Mouse (Mus musculus) urinary bladder, adult 2 months (tissue): ENCODE data around the gene Gm13757. TPM values are rescaled to one million over a fixed set of nuclear protein-coding genes. Genes with fewer than 3 reads are reported as not detected.
"Not testable (repeated sequence)": the region's sequence is repeated elsewhere in the genome, so short reads cannot be mapped to it uniquely, and the experiment has no call there.

Source experiments
- DNase-seq: peaks from one replicate; pipeline ENCODE4 v3.0.0; 2022; ENCODE audit warnings: low spot score
- polyA plus RNA-seq: library from polyadenylated mRNA; depleted of rRNA; stranded (reverse); fragments of >200 nt; gene quantifications from 2 replicates; pipeline ENCODE4 v1.2.3, GENCODE M21; 2012; rRNA removed

Gene Gm13757
- polyA plus RNA-seq: not detected in 2 replicates

- DNase-seq: no peak
Observed at GRCm38 (mm10) chr2:88449031-88449430, at the start of gene Gm13757. Gene Gm13757 (minus strand): TSS chr2:88449131.

GRCm38 (mm10) chr2:88493020-88493419 lies 44.1 kb upstream of the Gm13757 start, which contains the start of gene Olfr1185-ps1:
Gene Olfr1185-ps1 (plus strand): TSS chr2:88493320.
- DNase-seq: no peak

DNA sequence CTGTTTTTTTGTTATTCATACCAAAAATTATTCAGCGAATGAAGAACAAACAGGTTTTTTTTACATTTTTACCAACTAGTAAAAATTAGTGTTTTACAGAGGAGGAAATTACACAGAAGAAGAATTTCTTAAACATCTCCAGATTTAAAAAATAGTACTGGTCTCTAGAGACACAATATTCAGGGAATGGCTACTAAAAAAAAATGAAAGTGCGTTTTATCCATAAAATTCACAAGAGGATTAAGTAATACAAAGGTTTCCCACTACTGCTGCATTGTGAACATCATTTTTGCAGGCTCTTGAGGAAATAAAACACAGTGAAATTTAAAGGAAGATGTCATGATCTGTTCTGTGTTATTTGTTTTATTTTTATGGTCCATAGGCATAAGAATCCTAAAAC lies 34.4 kb upstream of the Gm13757 start, which contains the start of gene Olfr1184:
Gene Olfr1184 (plus strand): TSS at position 301 of the 400 bp plus-strand sequence.
- no peak for DNase-seq

DNA sequence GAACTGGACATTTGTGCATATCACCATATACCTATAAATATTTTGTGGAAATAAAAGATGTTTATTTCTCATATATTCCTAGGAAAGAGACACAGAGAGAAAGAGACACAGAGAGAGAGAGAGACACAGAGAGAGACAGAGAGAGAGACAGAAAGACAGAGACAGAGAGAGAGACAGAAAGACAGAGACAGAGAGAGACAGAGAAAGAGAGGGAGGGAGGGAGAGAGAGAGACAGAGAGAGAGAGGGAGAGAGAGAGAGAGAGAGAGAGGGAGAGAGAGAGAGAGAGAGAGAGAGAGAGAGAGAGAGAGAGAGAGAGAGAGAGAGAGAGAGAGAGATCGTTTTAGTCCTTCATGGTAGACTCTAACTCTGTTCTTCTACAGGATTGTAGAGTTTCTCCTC lies 5.6 kb upstream of the Gm13757 start, which contains the start of gene Olfr1183:
Gene Olfr1183 (plus strand): TSS at position 301 of the 400 bp plus-strand sequence.
- not testable (repeated sequence) for DNase-seq

GRCm38 (mm10) chr2:88426071-88426470 lies 22.9 kb downstream of the Gm13757 start, which contains the start of gene Olfr1181:
Gene Olfr1181 (minus strand): TSS chr2:88426171.
- no peak for DNase-seq

- no peak for DNase-seq
Observed at GRCm38 (mm10) chr2:88419051-88419450, 29.9 kb downstream of the Gm13757 start, which contains the start of gene Olfr1180. Gene Olfr1180 (minus strand): TSS chr2:88419151.

- DNase-seq: no peak
Observed at GRCm38 (mm10) chr2:88406353-88406752, 42.6 kb downstream of the Gm13757 start, which contains the start of gene Olfr1179. Gene Olfr1179 (minus strand): TSS chr2:88406453.

Other genes starting within 250 kb of the Gm13757 start
- gene Olfr1170, start 220.8 kb downstream of the Gm13757 start, polyA plus RNA-seq: not detected in 2 replicates
- not detected in 2 replicates for gene Olfr1173, start 169.3 kb downstream of the Gm13757 start, polyA plus RNA-seq
- not detected in 2 replicates for gene Olfr1174-ps, start 134.0 kb downstream of the Gm13757 start, polyA plus RNA-seq
- gene Olfr1175-ps, start 121.9 kb downstream of the Gm13757 start, polyA plus RNA-seq: not detected in 2 replicates
- not detected in 2 replicates for gene Olfr1176, start 112.4 kb downstream of the Gm13757 start, polyA plus RNA-seq
- gene Olfr1177-ps, start 102.6 kb downstream of the Gm13757 start, polyA plus RNA-seq: not detected in 2 replicates
- gene Olfr1178, start 62.1 kb downstream of the Gm13757 start, polyA plus RNA-seq: not detected in 2 replicates
- not detected in 2 replicates for gene Olfr1179, start 42.7 kb downstream of the Gm13757 start, polyA plus RNA-seq
- gene Olfr1180, start 30.0 kb downstream of the Gm13757 start, polyA plus RNA-seq: not detected in 2 replicates
- gene Olfr1181, start 23.0 kb downstream of the Gm13757 start, polyA plus RNA-seq: not detected in 2 replicates
- gene Olfr1183, start 5.7 kb upstream of the Gm13757 start, polyA plus RNA-seq: not detected in 2 replicates
- gene Olfr1184, start 34.5 kb upstream of the Gm13757 start, polyA plus RNA-seq: not detected in 2 replicates
- gene Olfr1185-ps1, start 44.2 kb upstream of the Gm13757 start, polyA plus RNA-seq: not detected in 2 replicates
- not detected in 2 replicates for gene Olfr1186, start 69.4 kb upstream of the Gm13757 start, polyA plus RNA-seq
- not detected in 2 replicates for gene Olfr1188, start 107.8 kb upstream of the Gm13757 start, polyA plus RNA-seq
- gene Olfr1189, start 137.3 kb upstream of the Gm13757 start, polyA plus RNA-seq: not detected in 2 replicates
- not detected in 2 replicates for gene Olfr1191-ps1, start 191.4 kb upstream of the Gm13757 start, polyA plus RNA-seq
- not detected in 2 replicates for gene Olfr1192-ps1, start 199.4 kb upstream of the Gm13757 start, polyA plus RNA-seq
- gene Olfr1193, start 226.5 kb upstream of the Gm13757 start, polyA plus RNA-seq: not detected in 2 replicates
- not detected in 2 replicates for gene Olfr1195, start 240.1 kb upstream of the Gm13757 start, polyA plus RNA-seq